Mouse (Mus musculus): Measurements from ENCODE around the gene Traf7. TPM values are rescaled to one million over a fixed set of nuclear protein-coding genes. Genes with fewer than 3 reads are reported as not detected.

Traf7 gene
- polyA plus RNA-seq, 1 experiment from 2014 or later = 32.9 TPM

GRCm38 (mm10) chr17:24468636-24469246, 59.0 kb downstream of the Traf7 start:
- Histone ChIP-seq H3K9ac (no peak overlapping the region), H3K4me2 (no peak overlapping the region), H3K27ac (replicated peaks) (no peak overlapping the region), H3K36me3 (replicated peaks) (peaks cover 22% of the 10 kb centered on the region), H3K4me3 (replicated peaks) (no peak overlapping the region), H3K4me1 (replicated peaks) (peaks cover 42% of the 10 kb centered on the region), H3K9me3 (replicated peaks) (no peaks in the 10 kb centered on the region), H3K27me3 (no peaks in the 10 kb centered on the region)
- no peak for ATAC-seq (ENCODE audit: insufficient read depth)
- 87% methylated on average over 5 of the region's 5 CpGs for WGBS (ENCODE audit: insufficient replicate concordance)

DNA sequence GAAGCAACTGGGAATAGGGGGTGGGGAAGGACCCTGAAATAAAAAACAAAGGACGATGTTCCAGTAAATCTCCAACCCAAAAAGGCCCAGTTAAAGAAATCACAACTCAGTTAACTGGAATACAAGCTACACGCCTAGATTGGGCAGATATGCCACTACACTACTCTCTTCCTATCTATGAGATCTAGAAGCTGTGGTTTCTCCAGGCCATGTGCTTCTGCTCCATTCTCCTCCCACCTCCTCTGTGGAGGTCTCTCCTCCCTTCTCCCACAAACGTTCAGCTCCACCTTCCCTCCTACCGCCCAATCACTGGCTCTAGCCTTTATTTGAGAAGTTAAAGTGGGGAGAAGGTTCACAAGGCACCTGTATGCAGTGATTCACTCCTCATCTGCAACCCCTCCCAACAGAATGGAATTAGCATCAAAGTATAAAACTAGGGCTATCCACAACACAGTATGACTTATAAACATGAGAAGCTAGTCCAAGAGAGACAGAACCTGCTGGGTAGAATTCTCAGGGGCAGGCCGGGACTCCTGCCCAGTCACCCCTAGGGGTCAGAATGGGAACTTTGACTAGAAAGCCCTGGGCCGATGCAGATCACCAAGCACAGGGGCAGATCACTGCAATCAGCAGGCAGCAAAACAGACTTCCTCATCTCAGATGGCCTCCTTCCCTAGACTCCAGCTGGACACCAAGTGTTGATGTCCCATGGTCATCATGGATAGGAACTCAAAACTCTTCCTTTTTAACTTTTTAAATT, 64.2 kb downstream of the Traf7 start:
- ATAC-seq (ENCODE audit: insufficient read depth) = 0 out of 2 replicates have a peak, but pooled peaks have one; percentile 15

GRCm38 (mm10) chr17:24462932-24463331, 64.8 kb downstream of the Traf7 start:
- Histone ChIP-seq H3K36me3 (replicated peaks) (no peaks in the 10 kb centered on the region), H3K27ac (replicated peaks) (no peak overlapping the region), H3K27me3 (no peaks in the 10 kb centered on the region), H3K4me3 (replicated peaks) (no peak overlapping the region), H3K9me3 (replicated peaks) (no peaks in the 10 kb centered on the region), H3K4me1 (replicated peaks) (peaks cover 11% of the 10 kb centered on the region), H3K4me2 (no peak overlapping the region), H3K9ac (no peak overlapping the region)
- no peak for ATAC-seq (ENCODE audit: insufficient read depth)
- 63% methylated on average over 1 of the region's 1 CpGs for WGBS (ENCODE audit: insufficient replicate concordance)

More for the DNA sequence above, 64.2 kb downstream of the Traf7 start:
- H3K4me2 ChIP-seq = no peak overlapping the region
- peaks cover 12% of the 10 kb centered on the region for H3K4me1 ChIP-seq (replicated peaks)
- 25% methylated on average over 6 of the region's 6 CpGs for WGBS (ENCODE audit: insufficient replicate concordance)
- no peaks in the 10 kb centered on the region for H3K27me3 ChIP-seq
- H3K36me3 ChIP-seq (replicated peaks) = no peaks in the 10 kb centered on the region
- no peak overlapping the region for H3K27ac ChIP-seq (replicated peaks)
- no peaks in the 10 kb centered on the region for H3K9me3 ChIP-seq (replicated peaks)
- no peak overlapping the region for H3K4me3 ChIP-seq (replicated peaks)
- H3K9ac ChIP-seq = no peak overlapping the region

- H3K9me3 ChIP-seq (replicated peaks) = no peaks in the 10 kb centered on the region
- 44% methylated on average over 2 of the region's 2 CpGs for WGBS (ENCODE audit: insufficient replicate concordance)
- no peaks in the 10 kb centered on the region for H3K27me3 ChIP-seq
- H3K27ac ChIP-seq (replicated peaks) = no peak overlapping the region
- H3K4me2 ChIP-seq = no peak overlapping the region
- peak; percentile 21; the same call in 1 of the 2 replicates for ATAC-seq (ENCODE audit: insufficient read depth)
- H3K4me3 ChIP-seq (replicated peaks) = no peak overlapping the region
- peaks cover 10% of the 10 kb centered on the region for H3K4me1 ChIP-seq (replicated peaks)
- H3K36me3 ChIP-seq (replicated peaks) = no peaks in the 10 kb centered on the region
- H3K9ac ChIP-seq = no peak overlapping the region
Measured at GRCm38 (mm10) chr17:24461580-24461979, 66.2 kb downstream of the Traf7 start.

Other genes starting within 250 kb of the Traf7 start
- gene Abca17, start 176.9 kb downstream of the Traf7 start, polyA plus RNA-seq (2015; fragmentation: Nextera tagmentation; extraction: Ambion mirVana) = not detected in 2 replicates
- gene Abca3, start 176.0 kb downstream of the Traf7 start, polyA plus RNA-seq (2015; fragmentation: Nextera tagmentation; extraction: Ambion mirVana) = 14.1 and 14.8 TPM in 2 replicates
- 109 and 113 TPM in 2 replicates for gene Rnps1, start 113.4 kb downstream of the Traf7 start, polyA plus RNA-seq (2015; fragmentation: Nextera tagmentation; extraction: Ambion mirVana)
- gene Eci1, start 101.3 kb downstream of the Traf7 start, polyA plus RNA-seq (2015; fragmentation: Nextera tagmentation; extraction: Ambion mirVana) = 81.2 and 92.2 TPM in 2 replicates
- gene Dnase1l2, start 84.8 kb downstream of the Traf7 start, polyA plus RNA-seq (2015; fragmentation: Nextera tagmentation; extraction: Ambion mirVana) = 0.39 and 0.41 TPM in 2 replicates
- 11.5 and 14.2 TPM in 2 replicates for gene E4f1, start 57.6 kb downstream of the Traf7 start, polyA plus RNA-seq (2015; fragmentation: Nextera tagmentation; extraction: Ambion mirVana)
- 60.5 and 61.2 TPM in 2 replicates for gene Pgp, start 57.5 kb downstream of the Traf7 start, polyA plus RNA-seq (2015; fragmentation: Nextera tagmentation; extraction: Ambion mirVana)
- gene Bricd5, start 54.1 kb downstream of the Traf7 start, polyA plus RNA-seq (2015; fragmentation: Nextera tagmentation; extraction: Ambion mirVana) = 0.13 TPM in 1 of 2 replicates, not detected in the other
- 12.0 and 13.6 TPM in 2 replicates for gene Mlst8, start 48.9 kb downstream of the Traf7 start, polyA plus RNA-seq (2015; fragmentation: Nextera tagmentation; extraction: Ambion mirVana)
- 0.05 and 0.09 TPM in 2 replicates for gene Caskin1, start 39.3 kb downstream of the Traf7 start, polyA plus RNA-seq (2015; fragmentation: Nextera tagmentation; extraction: Ambion mirVana)
- 0.64 and 0.74 TPM in 2 replicates for gene Rab26, start 6.3 kb upstream of the Traf7 start, polyA plus RNA-seq (2015; fragmentation: Nextera tagmentation; extraction: Ambion mirVana)
- gene Pkd1, start 21.9 kb upstream of the Traf7 start, polyA plus RNA-seq (2015; fragmentation: Nextera tagmentation; extraction: Ambion mirVana) = 2.6 and 3.0 TPM in 2 replicates
- 18.8 and 21.4 TPM in 2 replicates for gene Tsc2, start 104.7 kb upstream of the Traf7 start, polyA plus RNA-seq (2015; fragmentation: Nextera tagmentation; extraction: Ambion mirVana)
- 5.8 and 6.4 TPM in 2 replicates for gene Nthl1, start 104.7 kb upstream of the Traf7 start, polyA plus RNA-seq (2015; fragmentation: Nextera tagmentation; extraction: Ambion mirVana)
- 10.8 and 13.8 TPM in 2 replicates for gene Slc9a3r2, start 122.4 kb upstream of the Traf7 start, polyA plus RNA-seq (2015; fragmentation: Nextera tagmentation; extraction: Ambion mirVana)
- 0.30 TPM in 1 of 2 replicates, not detected in the other for gene Npw, start 130.5 kb upstream of the Traf7 start, polyA plus RNA-seq (2015; fragmentation: Nextera tagmentation; extraction: Ambion mirVana)
- gene Zfp598, start 141.7 kb upstream of the Traf7 start, polyA plus RNA-seq (2015; fragmentation: Nextera tagmentation; extraction: Ambion mirVana) = 9.9 and 12.5 TPM in 2 replicates
- gene Syngr3, start 162.0 kb upstream of the Traf7 start, polyA plus RNA-seq (2015; fragmentation: Nextera tagmentation; extraction: Ambion mirVana) = 0.07 and 0.16 TPM in 2 replicates
- 22.8 and 25.2 TPM in 2 replicates for gene Gfer, start 168.2 kb upstream of the Traf7 start, polyA plus RNA-seq (2015; fragmentation: Nextera tagmentation; extraction: Ambion mirVana)
- gene Noxo1, start 168.3 kb upstream of the Traf7 start, polyA plus RNA-seq (2015; fragmentation: Nextera tagmentation; extraction: Ambion mirVana) = 0.14 and 0.16 TPM in 2 replicates
- gene Tbl3, start 179.7 kb upstream of the Traf7 start, polyA plus RNA-seq (2015; fragmentation: Nextera tagmentation; extraction: Ambion mirVana) = 35.0 and 40.6 TPM in 2 replicates
- not detected in 2 replicates for gene Rnf151, start 190.1 kb upstream of the Traf7 start, polyA plus RNA-seq (2015; fragmentation: Nextera tagmentation; extraction: Ambion mirVana)
- 1,043 and 1,068 TPM in 2 replicates for gene Rps2, start 190.2 kb upstream of the Traf7 start, polyA plus RNA-seq (2015; fragmentation: Nextera tagmentation; extraction: Ambion mirVana)
- 160 and 162 TPM in 2 replicates for gene Ndufb10, start 196.5 kb upstream of the Traf7 start, polyA plus RNA-seq (2015; fragmentation: Nextera tagmentation; extraction: Ambion mirVana)
- 0.09 and 0.15 TPM in 2 replicates for gene Rpl3l, start 199.9 kb upstream of the Traf7 start, polyA plus RNA-seq (2015; fragmentation: Nextera tagmentation; extraction: Ambion mirVana)
- gene Msrb1, start 208.7 kb upstream of the Traf7 start, polyA plus RNA-seq (2015; fragmentation: Nextera tagmentation; extraction: Ambion mirVana) = 31.1 and 32.9 TPM in 2 replicates
- 0.07 TPM in 1 of 2 replicates, not detected in the other for gene Hs3st6, start 225.1 kb upstream of the Traf7 start, polyA plus RNA-seq (2015; fragmentation: Nextera tagmentation; extraction: Ambion mirVana)

All from liver, embryonic 15.5 days (tissue).